In the genomic region with DNA sequence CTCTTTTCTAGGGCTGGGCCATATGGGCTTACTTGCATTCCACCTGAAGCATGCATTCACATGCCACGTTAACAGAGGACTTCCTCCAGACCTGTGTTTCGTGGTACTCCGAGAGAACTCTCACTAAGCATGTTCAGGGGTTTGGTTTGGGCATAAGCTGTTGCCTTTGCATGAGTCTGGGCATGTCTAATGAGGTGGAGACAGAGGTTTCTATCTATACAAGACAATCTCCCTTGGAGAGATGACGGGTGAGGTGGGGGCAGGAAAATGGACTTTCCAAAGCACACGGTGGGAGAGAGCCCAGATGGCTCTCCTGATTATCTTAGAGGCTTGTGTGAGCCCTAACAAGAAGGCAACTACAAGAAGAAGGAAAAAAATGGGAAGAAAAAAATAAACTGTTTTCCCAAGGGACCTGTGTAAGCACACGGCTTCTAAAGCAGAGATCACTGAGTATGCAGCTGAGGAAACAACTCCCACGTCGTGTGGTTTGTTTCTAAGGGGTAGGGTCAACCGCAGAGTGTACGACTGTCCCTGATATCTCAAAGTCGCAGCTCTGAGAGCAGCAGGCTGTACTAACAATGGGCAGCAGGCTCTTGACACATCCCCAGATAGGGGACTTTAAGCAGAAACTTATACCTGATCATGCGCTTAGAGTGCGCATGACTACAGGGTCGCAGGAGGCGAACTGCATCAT, we compare ENCODE assay signal across 14 mouse cellular contexts. TPM values are rescaled to one million over a fixed set of nuclear protein-coding genes. Genes with fewer than 3 reads are reported as not detected.
DNase-seq lines count a peak whose midpoint lies in the region; ATAC-seq lines count a peak whose summit lies in the region.
"Had no signal": no experiment of that assay in that cellular context is flagged by ENCODE, and none has a peak within 500 bp of the region (broad histone marks: within the 10 kb centered on the region; RNA-seq: fewer than 3 reads in every experiment).

No protein-coding gene starts in this region.

- no peak overlapping the region for H3K4me3 ChIP-seq in kidney, embryonic 16.5 days (ENCODE audit: low read length)
- H3K4me3 ChIP-seq in liver, embryonic 15.5 days (replicated peaks): no peak overlapping the region
- H3K4me3 ChIP-seq: neural tube, embryonic 13.5 days had no signal

- peak; percentile 35; the same call in 1 of the 2 replicates for ATAC-seq in kidney, embryonic 16.5 days (ENCODE audit: low FRiP score, low TSS enrichment)
- peak; percentile 97 for ATAC-seq in common myeloid progenitor, adult 5-6 weeks (replicated peaks; ENCODE audit: low read depth, poor library complexity, severe bottlenecking)
- peak; percentile 90 for ATAC-seq in liver, embryonic 15.5 days (ENCODE audit: insufficient read depth)

- no peak for DNase-seq in kidney, adult 9 months
- peak; percentile 81 for DNase-seq in MEL-GATA-1-ER (ENCODE audit: extremely low read depth, low read depth)
- DNase-seq in yolk sac, embryonic 10.5 days (ENCODE audit: low spot score): no peak
- DNase-seq in ovary, postnatal 14 days (ENCODE audit: low spot score): no peak
- DNase-seq: adrenal gland, adult 8-10 months; cerebellum, adult 9-11 months; gastrocnemius, postnatal 10 days; kidney, postnatal 25 days had no signal

- 62% methylated on average over 15 of the region's 15 CpGs for WGBS in kidney, embryonic 16.5 days
- 24% methylated on average over 15 of the region's 15 CpGs for WGBS in liver, embryonic 15.5 days (ENCODE audit: insufficient replicate concordance)

- H3K4me1 ChIP-seq in kidney, embryonic 16.5 days (ENCODE audit: insufficient read depth, low read length): 0 out of 2 replicates have a peak, but pooled peaks cover 6% of the 10 kb centered on the region
- H3K4me1 ChIP-seq in liver, embryonic 15.5 days (replicated peaks): no peaks in the 10 kb centered on the region
- H3K4me1 ChIP-seq: neural tube, embryonic 13.5 days had no signal

- H3K9me3 ChIP-seq in kidney, embryonic 16.5 days (ENCODE audit: low read length): no peaks in the 10 kb centered on the region
- H3K9me3 ChIP-seq in liver, embryonic 15.5 days (replicated peaks): no peaks in the 10 kb centered on the region
- H3K9me3 ChIP-seq: G1E; neural tube, embryonic 13.5 days had no signal

- H3K9ac ChIP-seq in kidney, embryonic 16.5 days (replicated peaks; ENCODE audit: low read length): no peak overlapping the region
- H3K9ac ChIP-seq in liver, embryonic 15.5 days: no peak overlapping the region
- H3K9ac ChIP-seq: neural tube, embryonic 13.5 days had no signal

- no peaks in the 10 kb centered on the region for H3K36me3 ChIP-seq in kidney, embryonic 16.5 days (ENCODE audit: insufficient read depth, low read length)
- H3K36me3 ChIP-seq in liver, embryonic 15.5 days (replicated peaks): no peaks in the 10 kb centered on the region
- H3K36me3 ChIP-seq: G1E; neural tube, embryonic 13.5 days had no signal

- no peak overlapping the region for H3K4me2 ChIP-seq in kidney, embryonic 16.5 days (replicated peaks; ENCODE audit: low read depth, low read length)
- no peak overlapping the region; the same call in 1 of the 2 replicates for H3K4me2 ChIP-seq in liver, embryonic 15.5 days
- H3K4me2 ChIP-seq: heart, embryonic 11.5 days; neural tube, embryonic 13.5 days had no signal

- no peak overlapping the region for H3K27ac ChIP-seq in kidney, embryonic 16.5 days (ENCODE audit: low read length)
- no peak overlapping the region for H3K27ac ChIP-seq in liver, embryonic 15.5 days (replicated peaks)
- H3K27ac ChIP-seq: neural tube, embryonic 13.5 days had no signal

- no peaks in the 10 kb centered on the region for H3K27me3 ChIP-seq in kidney, embryonic 16.5 days (ENCODE audit: insufficient read depth, low read length)
- H3K27me3 ChIP-seq in liver, embryonic 15.5 days: no peaks in the 10 kb centered on the region
- H3K27me3 ChIP-seq: neural tube, embryonic 13.5 days had no signal

RNA-seq across cellular contexts. Expression of a gene that starts 50.7 kb away (rescaled TPM):
- 3.1 and 3.5 TPM in 2 replicates for polyA plus RNA-seq in kidney, embryonic 16.5 days (2015; fragmentation: Nextera tagmentation; extraction: Ambion mirVana)
- 2.4 and 2.5 TPM in 2 replicates for total RNA-seq in common myeloid progenitor, adult 5-6 weeks (2017)
- polyA plus RNA-seq in liver, embryonic 15.5 days (2015; fragmentation: Nextera tagmentation; extraction: Ambion mirVana): 0.69 and 0.71 TPM in 2 replicates

Comparison
In these comparisons a context has a peak if more than half of its experiments do, and no peak if none do; other contexts are left out.
1. ATAC-seq: peak in every context shown above with its lines; median percentile 97 in common myeloid progenitor, adult 5-6 weeks; 90 in liver, embryonic 15.5 days; 35 in kidney, embryonic 16.5 days.